Mouse (Mus musculus) hindbrain, embryonic 13.5 days (tissue): Measurements from ENCODE around the gene Fam71e1. TPM values are rescaled to one million over a fixed set of nuclear protein-coding genes. Genes with fewer than 3 reads are reported as not detected.

Source experiments
- ATAC-seq: fragments of 200-750 bp; cut with Nextera tagmentation; 2 replicates; pipeline ENCODE4 v1.8.0; 2017; ENCODE audit warnings: moderate TSS enrichment; ENCODE audit not compliant: low FRiP score
- H3K27ac ChIP-seq: fragments of 300-500 bp; sonication (generic); 2 replicates; pipeline ENCODE4 v1.5.1; 2015; ENCODE audit warnings: inconsistent platforms, mild to moderate bottlenecking, moderate library complexity
- H3K27me3 ChIP-seq: fragments of 300-500 bp; sonication (generic); 2 replicates; pipeline ENCODE4 v1.6.1; 2015; ENCODE audit warnings: mild to moderate bottlenecking, inconsistent platforms
- H3K36me3 ChIP-seq: fragments of 300-500 bp; sonication (generic); 2 replicates; pipeline ENCODE4 v1.6.1; 2015; ENCODE audit warnings: mild to moderate bottlenecking, inconsistent platforms
- H3K4me1 ChIP-seq: fragments of 300-500 bp; sonication (generic); replicated peaks from 2 replicates; pipeline ENCODE4 v1.6.1; 2015; ENCODE audit warnings: inconsistent platforms
- H3K4me2 ChIP-seq: fragments of 300-500 bp; sonication (generic); 2 replicates; pipeline ENCODE4 v1.6.1; 2015; ENCODE audit warnings: inconsistent platforms, mild to moderate bottlenecking, moderate library complexity
- H3K4me3 ChIP-seq: fragments of 300-500 bp; sonication (generic); 2 replicates; pipeline ENCODE4 v1.5.1; 2015; ENCODE audit warnings: mild to moderate bottlenecking, inconsistent platforms
- H3K9ac ChIP-seq: fragments of 300-500 bp; sonication (generic); 2 replicates; pipeline ENCODE4 v1.6.1; 2015; ENCODE audit warnings: mild to moderate bottlenecking, inconsistent platforms
- H3K9me3 ChIP-seq: fragments of 300-500 bp; sonication (generic); 2 replicates; pipeline ENCODE4 v1.6.1; 2016; ENCODE audit warnings: inconsistent platforms
- WGBS: fragments of 180-500 bp; shearing (Covaris S2); methylation state at CpG from one replicate; pipeline ENCODE4 v1.1.7; 2015; 5-methylcytosine and 5-hydroxymethylcytosine counted together
- polyA plus RNA-seq: library from polyadenylated mRNA; unstranded; fragments of >200 nt; fragmentation: Nextera tagmentation; extraction: Ambion mirVana; gene quantifications from 2 replicates; pipeline ENCODE4 v1.2.1, GENCODE M21; 2015

The Fam71e1 gene
- polyA plus RNA-seq, 1 experiment from 2014 or later, result 32.2 TPM

- H3K4me2 ChIP-seq, result no peak overlapping the region
- no peak overlapping the region for H3K9ac ChIP-seq
- H3K4me1 ChIP-seq, result peaks cover 45% of the 10 kb centered on the region
- ATAC-seq, result peak; percentile 9; the same call in 1 of the 2 replicates
- H3K4me3 ChIP-seq, result no peak overlapping the region
- no peaks in the 10 kb centered on the region for H3K9me3 ChIP-seq
- 30% methylated on average over 5 of the region's 5 CpGs for whole genome bisulfite sequencing
- peak overlapping the region; percentile 82 for H3K27ac ChIP-seq
- H3K36me3 ChIP-seq, result no peaks in the 10 kb centered on the region
- peaks cover 43% of the 10 kb centered on the region for H3K27me3 ChIP-seq
These were observed 21.3 kb upstream of the Fam71e1 start for GRCm38 (mm10) chr7:44475046-44475614.

DNA sequence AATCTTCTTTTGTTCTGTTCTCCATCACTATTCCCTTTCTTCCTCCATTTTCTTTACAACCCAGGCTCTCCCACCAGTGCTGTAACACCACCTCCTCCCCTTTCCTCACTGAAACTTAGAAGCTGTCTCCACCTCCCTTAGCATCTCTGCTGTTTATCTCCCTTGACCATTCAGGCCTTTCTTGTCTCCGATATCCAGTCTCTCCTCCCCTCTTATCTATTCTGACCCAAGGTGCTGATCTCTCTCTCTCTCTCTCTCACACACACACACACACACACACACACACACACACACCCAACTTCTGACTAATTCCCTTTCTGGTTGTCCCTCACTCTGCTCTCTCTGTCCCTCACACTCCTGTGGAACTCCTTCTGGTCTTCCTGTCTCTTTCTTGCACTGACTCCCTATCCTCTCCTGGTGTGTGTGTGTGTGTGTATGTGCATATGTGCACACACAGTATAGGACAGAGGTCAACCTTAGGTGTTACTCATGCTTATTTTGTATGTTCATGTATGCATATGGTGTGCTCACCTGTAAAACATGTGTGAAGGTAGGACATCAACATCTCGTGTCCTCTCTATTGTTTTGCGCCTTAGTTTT lies 13.4 kb upstream of the Fam71e1 start:
- 73% methylated on average over 3 of the region's 3 CpGs for WGBS
- Histone ChIP-seq H3K4me1 (peaks cover 9% of the 10 kb centered on the region), H3K27me3 (peaks cover 47% of the 10 kb centered on the region), H3K4me3 (no peak overlapping the region), H3K9ac (no peak overlapping the region), H3K36me3 (0 out of 2 replicates have a peak, but pooled peaks cover 3% of the 10 kb centered on the region), H3K27ac (no peak overlapping the region), H3K9me3 (no peaks in the 10 kb centered on the region), H3K4me2 (no peak overlapping the region)
- ATAC-seq, result no peak

GRCm38 (mm10) chr7:44484109-44484508 lies 12.3 kb upstream of the Fam71e1 start:
- Histone ChIP-seq H3K36me3 (peaks cover 15% of the 10 kb centered on the region), H3K9me3 (no peaks in the 10 kb centered on the region), H3K27me3 (peaks cover 37% of the 10 kb centered on the region), H3K9ac (no peak overlapping the region), H3K4me2 (no peak overlapping the region), H3K4me3 (no peak overlapping the region), H3K27ac (no peak overlapping the region), H3K4me1 (peaks cover 13% of the 10 kb centered on the region)
- 96% methylated on average over 1 of the region's 1 CpGs for WGBS
- no peak for ATAC-seq

GRCm38 (mm10) chr7:44484841-44485571 lies 11.4 kb upstream of the Fam71e1 start:
- H3K36me3 ChIP-seq, result peaks cover 22% of the 10 kb centered on the region
- no peak overlapping the region for H3K4me3 ChIP-seq
- peaks cover 28% of the 10 kb centered on the region for H3K27me3 ChIP-seq
- no peak overlapping the region for H3K9ac ChIP-seq
- no peaks in the 10 kb centered on the region for H3K9me3 ChIP-seq
- peaks cover 13% of the 10 kb centered on the region for H3K4me1 ChIP-seq
- H3K27ac ChIP-seq, result 0 out of 2 replicates have a peak overlapping the region, but pooled peaks have one; percentile 12
- 36% methylated on average over 5 of the region's 5 CpGs for WGBS
- ATAC-seq, result peak; percentile 77
- H3K4me2 ChIP-seq, result no peak overlapping the region

DNA sequence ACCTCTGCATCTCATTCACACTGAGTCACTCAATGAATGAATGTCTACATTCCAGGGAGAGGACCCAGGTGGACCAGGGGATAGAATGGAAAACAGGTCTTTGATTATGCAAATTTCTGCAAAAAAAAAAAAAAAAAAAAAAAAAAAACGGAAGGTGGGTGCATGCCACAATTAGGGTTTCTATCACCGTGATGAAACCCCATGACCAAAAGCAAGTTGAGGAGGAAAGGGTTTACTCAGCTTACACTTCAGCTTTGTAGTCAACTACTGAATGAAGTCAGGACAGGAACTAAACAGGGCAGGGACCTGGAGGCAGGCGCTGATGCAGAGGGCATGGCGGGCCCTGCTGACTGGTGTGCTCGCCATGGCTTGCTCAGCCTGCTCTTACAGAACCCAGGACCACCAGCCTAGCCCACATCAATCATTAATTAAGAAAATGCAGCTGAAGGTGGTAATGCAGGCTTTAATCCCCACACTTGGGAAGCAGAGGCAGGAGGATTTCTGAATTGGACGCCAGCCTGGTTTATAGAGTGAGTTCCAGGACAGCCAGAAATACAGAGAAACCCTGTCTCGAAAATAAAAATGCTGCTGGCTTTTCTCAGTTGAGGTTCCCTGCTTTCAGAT lies 10.7 kb upstream of the Fam71e1 start:
- ATAC-seq, result no peak; the same call in 1 of the 2 replicates
- no peaks in the 10 kb centered on the region for H3K9me3 ChIP-seq
- WGBS, result 85% methylated on average over 7 of the region's 7 CpGs

DNA sequence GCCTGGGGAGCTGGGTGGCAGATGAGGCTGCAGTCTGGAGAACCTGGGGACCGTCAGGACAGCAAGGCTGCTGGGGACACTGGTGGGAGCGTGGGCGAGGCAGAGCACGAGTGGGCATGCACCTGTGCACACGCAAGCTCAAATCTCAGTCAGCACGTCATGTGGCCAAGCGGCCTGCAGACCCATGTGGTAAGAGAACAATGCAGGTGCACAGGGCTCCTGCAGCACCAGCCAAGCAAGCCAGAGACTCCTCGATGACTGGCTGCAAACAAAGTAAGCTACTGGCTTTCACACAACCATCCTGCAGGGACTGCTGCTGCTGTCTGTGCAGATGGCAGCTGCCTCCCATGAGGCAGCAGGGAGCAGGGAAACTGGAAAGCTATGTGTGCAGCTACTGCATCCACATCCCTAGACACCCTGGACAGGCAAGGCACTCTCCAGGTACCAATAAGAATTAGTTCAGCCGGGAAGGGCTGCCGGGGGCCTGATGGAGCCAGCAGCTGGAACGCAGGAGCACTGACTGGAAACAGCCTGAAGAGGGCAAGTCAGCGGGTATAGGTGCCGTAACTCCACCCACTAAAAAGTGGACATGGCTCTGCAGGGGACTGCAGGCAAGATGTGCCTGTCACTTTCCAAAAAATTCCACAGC lies 9.3 kb upstream of the Fam71e1 start:
- Histone ChIP-seq H3K9me3 (no peaks in the 10 kb centered on the region), H3K4me1 (peaks cover 23% of the 10 kb centered on the region), H3K27ac (peak overlapping the region; percentile 60), H3K4me3 (no peak overlapping the region), H3K9ac (peak overlapping the region; percentile 61), H3K4me2 (no peak overlapping the region), H3K27me3 (peaks cover 11% of the 10 kb centered on the region), H3K36me3 (peaks cover 43% of the 10 kb centered on the region)
- ATAC-seq, result no peak
- 64% methylated on average over 13 of the region's 13 CpGs for WGBS

More for the DNA sequence above, 10.7 kb upstream of the Fam71e1 start:
- Histone ChIP-seq H3K4me1 (peaks cover 15% of the 10 kb centered on the region), H3K4me3 (no peak overlapping the region), H3K9ac (no peak overlapping the region), H3K27ac (no peak overlapping the region), H3K27me3 (peaks cover 22% of the 10 kb centered on the region), H3K4me2 (no peak overlapping the region), H3K36me3 (peaks cover 29% of the 10 kb centered on the region)

DNA sequence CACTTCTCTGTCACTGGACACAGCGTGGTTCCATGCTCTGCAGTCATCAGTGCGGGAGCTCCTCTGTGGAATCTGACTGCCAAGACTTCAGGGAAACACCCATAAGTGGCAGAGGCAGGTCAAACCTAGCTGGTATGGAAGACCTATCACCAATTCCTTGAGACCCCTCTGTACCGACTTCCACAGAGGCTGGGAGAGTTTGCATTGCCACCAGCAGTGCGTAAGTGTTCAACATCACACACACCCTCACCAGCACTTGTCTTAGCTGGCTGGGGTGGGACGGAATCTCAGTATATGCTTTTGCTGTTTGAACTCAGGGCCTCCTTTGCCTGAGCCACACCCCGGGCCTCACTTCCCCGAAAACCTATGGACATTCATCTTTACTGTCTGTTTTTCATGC lies 8.4 kb upstream of the Fam71e1 start:
- H3K36me3 ChIP-seq, result peaks cover 51% of the 10 kb centered on the region
- no peak overlapping the region for H3K4me2 ChIP-seq
- no peak overlapping the region; the same call in 1 of the 2 replicates for H3K27ac ChIP-seq
- no peak overlapping the region for H3K4me3 ChIP-seq
- H3K27me3 ChIP-seq, result 0 out of 2 replicates have a peak, but pooled peaks cover 2% of the 10 kb centered on the region
- 89% methylated on average over 7 of the region's 7 CpGs for WGBS
- no peak overlapping the region for H3K9ac ChIP-seq
- no peaks in the 10 kb centered on the region for H3K9me3 ChIP-seq
- ATAC-seq, result no peak
- peaks cover 23% of the 10 kb centered on the region for H3K4me1 ChIP-seq

- no peak overlapping the region; the same call in 1 of the 2 replicates for H3K9ac ChIP-seq
- H3K4me1 ChIP-seq, result peaks cover 27% of the 10 kb centered on the region
- peaks cover 57% of the 10 kb centered on the region for H3K36me3 ChIP-seq
- no peak overlapping the region for H3K4me3 ChIP-seq
- no peaks in the 10 kb centered on the region for H3K27me3 ChIP-seq
- no peak for ATAC-seq
- WGBS, result 94% methylated on average over 8 of the region's 8 CpGs
- no peaks in the 10 kb centered on the region for H3K9me3 ChIP-seq
- no peak overlapping the region for H3K27ac ChIP-seq
- H3K4me2 ChIP-seq, result no peak overlapping the region
These were observed 7.8 kb upstream of the Fam71e1 start for GRCm38 (mm10) chr7:44488545-44488944.

DNA sequence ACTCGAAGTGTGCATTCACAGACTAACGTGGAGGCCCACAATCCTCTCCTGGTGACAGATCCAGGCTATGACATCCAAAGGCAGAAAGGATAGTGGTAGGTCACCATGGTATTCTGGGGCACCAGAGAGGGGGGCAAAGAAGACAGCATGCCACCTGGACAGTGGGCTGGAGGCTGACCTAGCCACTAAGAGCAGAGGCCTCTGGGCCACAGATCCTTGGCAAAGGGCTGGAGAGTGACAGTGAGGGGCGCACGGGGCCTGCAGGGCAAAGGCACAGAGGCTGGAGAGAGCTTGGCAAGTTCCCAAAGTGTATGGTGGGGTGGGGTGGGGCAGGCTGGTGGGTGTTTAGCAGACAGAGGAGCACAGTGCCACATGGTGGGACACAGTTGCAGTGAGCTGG lies 6.1 kb upstream of the Fam71e1 start:
- Histone ChIP-seq H3K9me3 (no peaks in the 10 kb centered on the region), H3K4me3 (no peak overlapping the region), H3K27me3 (no peaks in the 10 kb centered on the region), H3K4me1 (peaks cover 37% of the 10 kb centered on the region), H3K4me2 (no peak overlapping the region), H3K36me3 (peaks cover 65% of the 10 kb centered on the region), H3K9ac (0 out of 2 replicates have a peak overlapping the region, but pooled peaks have one; percentile 13), H3K27ac (no peak overlapping the region)
- 88% methylated on average over 4 of the region's 4 CpGs for WGBS
- ATAC-seq, result no peak

DNA sequence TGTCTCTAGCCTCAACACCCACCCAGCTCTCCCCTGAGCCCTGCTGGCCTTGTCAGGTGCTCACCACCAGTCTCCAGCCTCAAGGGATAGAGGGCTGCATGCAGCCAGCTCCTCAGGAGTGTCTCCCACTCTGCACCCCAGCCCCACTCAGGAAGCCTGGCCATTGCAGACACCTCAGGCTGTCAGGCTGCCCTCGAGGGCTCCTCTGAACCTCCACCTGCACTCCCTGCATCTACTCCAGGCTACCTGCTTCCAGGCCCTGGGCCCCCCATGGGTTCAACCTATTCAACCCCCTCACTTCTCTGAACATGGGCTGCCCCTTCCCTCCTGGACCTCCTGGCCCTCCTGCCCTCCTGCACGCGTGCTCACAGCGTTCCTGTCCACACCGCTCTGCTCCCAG lies 5.0 kb upstream of the Fam71e1 start:
- H3K27me3 ChIP-seq, result no peaks in the 10 kb centered on the region
- whole genome bisulfite sequencing, result 94% methylated on average over 5 of the region's 5 CpGs

GRCm38 (mm10) chr7:44492166-44492826 lies 4.1 kb upstream of the Fam71e1 start:
- H3K36me3 ChIP-seq, result peaks cover 65% of the 10 kb centered on the region
- 94% methylated on average over 21 of the region's 21 CpGs for WGBS

More for the DNA sequence above, 5.0 kb upstream of the Fam71e1 start:
- H3K9ac ChIP-seq, result peak overlapping the region; percentile 13; the same call in 1 of the 2 replicates
- no peak for ATAC-seq
- H3K4me2 ChIP-seq, result no peak overlapping the region
- peaks cover 65% of the 10 kb centered on the region for H3K36me3 ChIP-seq
- H3K9me3 ChIP-seq, result no peaks in the 10 kb centered on the region
- H3K4me3 ChIP-seq, result no peak overlapping the region
- H3K27ac ChIP-seq, result no peak overlapping the region
- peaks cover 43% of the 10 kb centered on the region for H3K4me1 ChIP-seq

More at GRCm38 (mm10) chr7:44492166-44492826, 4.1 kb upstream of the Fam71e1 start:
- ATAC-seq, result no peak
- peaks cover 39% of the 10 kb centered on the region for H3K4me1 ChIP-seq
- no peak overlapping the region for H3K4me2 ChIP-seq
- no peak overlapping the region for H3K4me3 ChIP-seq
- H3K27me3 ChIP-seq, result no peaks in the 10 kb centered on the region
- H3K27ac ChIP-seq, result no peak overlapping the region
- no peaks in the 10 kb centered on the region for H3K9me3 ChIP-seq
- no peak overlapping the region; the same call in 1 of the 2 replicates for H3K9ac ChIP-seq
